13 mouse cellular contexts compared by ENCODE assay signal in the genomic region with DNA sequence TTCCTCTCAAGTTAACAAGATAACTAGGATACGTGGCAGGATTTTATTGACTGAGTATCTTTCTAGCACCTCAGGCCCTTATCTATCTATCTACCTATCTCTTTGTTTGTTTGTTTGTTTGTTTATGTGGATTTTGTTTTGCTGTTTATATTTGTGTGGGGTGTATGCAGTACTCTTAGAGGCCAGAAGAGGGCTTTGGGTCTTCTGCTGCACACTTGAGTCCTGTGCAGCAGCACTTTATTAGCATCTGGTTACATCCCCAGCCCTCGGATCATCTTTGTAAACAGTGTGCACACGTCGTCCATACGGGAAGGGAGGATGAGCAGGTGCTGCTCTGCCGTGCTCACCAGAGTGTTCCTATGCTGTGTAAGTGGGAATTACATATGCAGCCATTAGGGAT. TPM values are rescaled to one million over a fixed set of nuclear protein-coding genes. Genes with fewer than 3 reads are reported as not detected.
DNase-seq lines count a peak whose midpoint lies in the region; ATAC-seq and TF ChIP-seq lines count a peak whose summit lies in the region.
"Had no signal": no experiment of that assay in that cellular context is flagged by ENCODE, and none has a peak within 500 bp of the region (broad histone marks: within the 10 kb centered on the region; RNA-seq: fewer than 3 reads in every experiment).

No protein-coding gene starts in this region.

- no peak for ATAC-seq in midbrain, postnatal 0 days (ENCODE audit: low FRiP score)
- no peak for ATAC-seq in midbrain, embryonic 15.5 days (replicated peaks)
- ATAC-seq in erythroid progenitor cell, adult 5-6 weeks (replicated peaks; ENCODE audit: low FRiP score, poor library complexity, severe bottlenecking), result peak; percentile 56; the same call in 1 of the 2 replicates
- no peak for ATAC-seq in inflammation-experienced regulatory T-cells, adult 6 months

- H3K27me3 ChIP-seq in heart, adult 2 months (ENCODE audit: control insufficient read depth, insufficient read depth, low read length), result no peaks in the 10 kb centered on the region
- no peaks in the 10 kb centered on the region for H3K27me3 ChIP-seq in midbrain, postnatal 0 days (ENCODE audit: insufficient read depth, low read length)
- H3K27me3 ChIP-seq in midbrain, embryonic 15.5 days (replicated peaks), result no peaks in the 10 kb centered on the region
- H3K27me3 ChIP-seq: embryonic facial prominence, embryonic 15.5 days; midbrain, embryonic 12.5 days had no signal

- H3K9ac ChIP-seq in heart, adult 2 months (ENCODE audit: low read depth, low read length), result no peak overlapping the region
- H3K9ac ChIP-seq in midbrain, postnatal 0 days (replicated peaks; ENCODE audit: low read length, poor library complexity, severe bottlenecking), result no peak overlapping the region
- H3K9ac ChIP-seq in midbrain, embryonic 15.5 days, result no peak overlapping the region
- H3K9ac ChIP-seq: embryonic facial prominence, embryonic 15.5 days; midbrain, embryonic 12.5 days had no signal

- H3K27ac ChIP-seq in heart, adult 2 months, result no peak overlapping the region
- no peak overlapping the region for H3K27ac ChIP-seq in midbrain, postnatal 0 days (ENCODE audit: low read depth, low read length)
- H3K27ac ChIP-seq in midbrain, embryonic 15.5 days, result no peak overlapping the region
- H3K27ac ChIP-seq: embryonic facial prominence, embryonic 15.5 days; limb, embryonic 10.5 days; midbrain, embryonic 12.5 days had no signal

- no peak overlapping the region for H3K4me2 ChIP-seq in midbrain, postnatal 0 days (ENCODE audit: low read depth, low read length, poor library complexity, severe bottlenecking)
- H3K4me2 ChIP-seq in midbrain, embryonic 15.5 days, result no peak overlapping the region
- H3K4me2 ChIP-seq: embryonic facial prominence, embryonic 15.5 days; midbrain, embryonic 12.5 days had no signal

- TF ChIP-seq EP300 in heart, adult 2 months (IDR thresholded peaks at IDR 0.05; ENCODE audit: insufficient read depth, low read depth, low read length), result no peak

- peak; percentile 61 for TF ChIP-seq CTCF in heart, adult 2 months (IDR thresholded peaks at IDR 0.05)
- peak; percentile 62 for TF ChIP-seq CTCF in midbrain, postnatal 0 days (IDR thresholded peaks at IDR 0.05)

- H3K79me2 ChIP-seq in heart, adult 2 months (replicated peaks; ENCODE audit: control insufficient read depth, insufficient read depth, low read length), result no peaks in the 10 kb centered on the region

- no peak for TF ChIP-seq POLR2A in heart, adult 2 months (IDR thresholded peaks at IDR 0.05; ENCODE audit: insufficient read depth, low read depth, low read length)

- no peak overlapping the region for H3K4me3 ChIP-seq in heart, adult 2 months
- no peak overlapping the region for H3K4me3 ChIP-seq in midbrain, postnatal 0 days (ENCODE audit: low read depth, low read length)
- H3K4me3 ChIP-seq in midbrain, embryonic 15.5 days, result no peak overlapping the region
- H3K4me3 ChIP-seq: embryonic facial prominence, embryonic 15.5 days; limb, embryonic 10.5 days; midbrain, embryonic 12.5 days had no signal

- no peaks in the 10 kb centered on the region for H3K9me3 ChIP-seq in midbrain, postnatal 0 days (ENCODE audit: low read length)
- no peaks in the 10 kb centered on the region for H3K9me3 ChIP-seq in midbrain, embryonic 15.5 days
- H3K9me3 ChIP-seq: embryonic facial prominence, embryonic 15.5 days; limb, embryonic 10.5 days; midbrain, embryonic 12.5 days had no signal

- intact Hi-C loops in heart, adult 2 months (cut with DNase I), result no loop called here

- no peak for DNase-seq in heart, adult 2 months
- DNase-seq in heart, adult 11 months, result no peak
- no peak for DNase-seq in midbrain, postnatal 0 days (ENCODE audit: low spot score)
- no peak for DNase-seq in adrenal gland, postnatal 25 days
- no peak for DNase-seq in heart, adult 8-10 months (ENCODE audit: low spot score)
- DNase-seq: heart, adult 18-20 months; kidney, adult 2 months had no signal

- H3K4me1 ChIP-seq in heart, adult 2 months (ENCODE audit: control insufficient read depth, insufficient read depth, low read length), result no peaks in the 10 kb centered on the region
- no peaks in the 10 kb centered on the region for H3K4me1 ChIP-seq in midbrain, postnatal 0 days (ENCODE audit: insufficient read depth, low read length)
- H3K4me1 ChIP-seq in midbrain, embryonic 15.5 days, result no peaks in the 10 kb centered on the region
- H3K4me1 ChIP-seq: embryonic facial prominence, embryonic 15.5 days; limb, embryonic 10.5 days; midbrain, embryonic 12.5 days had no signal

- H3K36me3 ChIP-seq in heart, adult 2 months (ENCODE audit: control insufficient read depth, insufficient read depth, low read length), result no peaks in the 10 kb centered on the region
- H3K36me3 ChIP-seq in midbrain, postnatal 0 days (ENCODE audit: insufficient read depth, low read length), result no peaks in the 10 kb centered on the region
- no peaks in the 10 kb centered on the region for H3K36me3 ChIP-seq in midbrain, embryonic 15.5 days (replicated peaks)

- 85% methylated on average over 6 of the region's 6 CpGs for WGBS in heart, adult 2 months
- 71% methylated on average over 6 of the region's 6 CpGs for WGBS in midbrain, postnatal 0 days
- WGBS in midbrain, embryonic 15.5 days, result 78% methylated on average over 6 of the region's 6 CpGs

RNA-seq across cellular contexts. Expression of a gene that starts 15.1 kb away (rescaled TPM):
- total RNA-seq in heart, adult 2 months (2021), result 10 to 100 TPM; 12.2 to 12.9 TPM
- polyA plus RNA-seq in heart, adult 2 months (2012; rRNA removed), result 15.3 and 22.5 TPM in 2 replicates
- 17.4 and 18.4 TPM in 2 replicates for total RNA-seq in midbrain, postnatal 0 days (2014; rRNA removed)
- 32.5 and 34.5 TPM in 2 replicates for polyA plus RNA-seq in midbrain, postnatal 0 days (2015; fragmentation: Nextera tagmentation; extraction: Ambion mirVana)
- polyA plus RNA-seq in midbrain, embryonic 15.5 days (2015; fragmentation: Nextera tagmentation; extraction: Ambion mirVana), result 29.7 and 29.9 TPM in 2 replicates
- 5.4 TPM in 1 of 2 replicates, not detected in the other for total RNA-seq in erythroid progenitor cell, adult 5-6 weeks (2015; ENCODE audit: low replicate concordance)
- total RNA-seq in erythroid progenitor cell, adult 5-6 weeks (2017; ENCODE audit: low replicate concordance), result not detected in 2 replicates
- polyA plus RNA-seq in inflammation-experienced regulatory T-cells, adult 6 months (2017; shearing (Covaris generic)), result 10 to 100 TPM; 10.2 to 17.5 (median 13.8) TPM
- 21.7 and 25.2 TPM in 2 replicates for total RNA-seq in adrenal gland, postnatal 25 days (2021)
- 10 to 100 TPM; 11.0 to 14.5 (median 13.6) TPM for total RNA-seq in heart, adult 8-10 months (2022)

RNA-seq across cellular contexts. Expression of a gene that starts 28.5 kb away (rescaled TPM):
- not detected for total RNA-seq in heart, adult 2 months (2021)
- 0.23 TPM in 1 of 2 replicates, not detected in the other for polyA plus RNA-seq in heart, adult 2 months (2012; rRNA removed)
- 0.27 and 0.47 TPM in 2 replicates for total RNA-seq in midbrain, postnatal 0 days (2014; rRNA removed)
- polyA plus RNA-seq in midbrain, postnatal 0 days (2015; fragmentation: Nextera tagmentation; extraction: Ambion mirVana), result 0.42 and 0.48 TPM in 2 replicates
- polyA plus RNA-seq in midbrain, embryonic 15.5 days (2015; fragmentation: Nextera tagmentation; extraction: Ambion mirVana), result 0.83 and 0.97 TPM in 2 replicates
- total RNA-seq in erythroid progenitor cell, adult 5-6 weeks (2015; ENCODE audit: low replicate concordance), result not detected in 2 replicates
- not detected in 2 replicates for total RNA-seq in erythroid progenitor cell, adult 5-6 weeks (2017; ENCODE audit: low replicate concordance)
- polyA plus RNA-seq in inflammation-experienced regulatory T-cells, adult 6 months (2017; shearing (Covaris generic)), result 1 to 10 TPM in 1 of 3 experiments, under 1 TPM in 2; 0.38 to 1.3 (median 0.66) TPM
- total RNA-seq in adrenal gland, postnatal 25 days (2021), result 0.86 and 2.1 TPM in 2 replicates
- not detected for total RNA-seq in heart, adult 8-10 months (2022)
- total RNA-seq: heart, adult 18-20 months had no signal
- polyA plus RNA-seq: kidney, adult 2 months had no signal

RNA-seq across cellular contexts. Expression of a gene that starts 55.2 kb away (rescaled TPM):
- under 1 TPM; 0.13 to 0.34 TPM for total RNA-seq in heart, adult 2 months (2021)
- 0.21 and 1.3 TPM in 2 replicates for polyA plus RNA-seq in heart, adult 2 months (2012; rRNA removed)
- total RNA-seq in midbrain, postnatal 0 days (2014; rRNA removed), result 6.8 and 20.1 TPM in 2 replicates
- 2.9 and 4.8 TPM in 2 replicates for polyA plus RNA-seq in midbrain, postnatal 0 days (2015; fragmentation: Nextera tagmentation; extraction: Ambion mirVana)
- polyA plus RNA-seq in midbrain, embryonic 15.5 days (2015; fragmentation: Nextera tagmentation; extraction: Ambion mirVana), result 9.8 and 12.1 TPM in 2 replicates
- 408 and 434 TPM in 2 replicates for total RNA-seq in erythroid progenitor cell, adult 5-6 weeks (2015; ENCODE audit: low replicate concordance)
- total RNA-seq in erythroid progenitor cell, adult 5-6 weeks (2017; ENCODE audit: low replicate concordance), result 484 and 1,059 TPM in 2 replicates
- 10 to 100 TPM in 1 of 3 experiments, 1 to 10 TPM in 2; 5.3 to 43.6 (median 6.4) TPM for polyA plus RNA-seq in inflammation-experienced regulatory T-cells, adult 6 months (2017; shearing (Covaris generic))
- total RNA-seq in adrenal gland, postnatal 25 days (2021), result 4.2 and 6.1 TPM in 2 replicates
- under 1 TPM in 3 of 4 experiments, not detected in 1; 0.09 to 0.40 (median 0.24) TPM for total RNA-seq in heart, adult 8-10 months (2022)

RNA-seq across cellular contexts. Expression of a gene that starts 55.3 kb away (rescaled TPM):
- 10 to 100 TPM; 16.1 to 18.9 TPM for total RNA-seq in heart, adult 2 months (2021)
- 3.0 and 5.3 TPM in 2 replicates for polyA plus RNA-seq in heart, adult 2 months (2012; rRNA removed)
- total RNA-seq in midbrain, postnatal 0 days (2014; rRNA removed), result 14.2 and 16.1 TPM in 2 replicates
- polyA plus RNA-seq in midbrain, postnatal 0 days (2015; fragmentation: Nextera tagmentation; extraction: Ambion mirVana), result 35.9 and 39.2 TPM in 2 replicates
- polyA plus RNA-seq in midbrain, embryonic 15.5 days (2015; fragmentation: Nextera tagmentation; extraction: Ambion mirVana), result 23.9 and 27.4 TPM in 2 replicates
- total RNA-seq in erythroid progenitor cell, adult 5-6 weeks (2015; ENCODE audit: low replicate concordance), result 18.4 and 28.5 TPM in 2 replicates
- 11.2 and 22.4 TPM in 2 replicates for total RNA-seq in erythroid progenitor cell, adult 5-6 weeks (2017; ENCODE audit: low replicate concordance)
- 10 to 100 TPM; 22.3 to 35.5 (median 29.5) TPM for polyA plus RNA-seq in inflammation-experienced regulatory T-cells, adult 6 months (2017; shearing (Covaris generic))
- 17.9 and 28.3 TPM in 2 replicates for total RNA-seq in adrenal gland, postnatal 25 days (2021)
- 10 to 100 TPM; 13.0 to 20.4 (median 16.6) TPM for total RNA-seq in heart, adult 8-10 months (2022)

Comparison
In these comparisons a context has a peak if more than half of its experiments do, and no peak if none do; other contexts are left out.
1. RNA of a gene that starts 55.2 kb away (total RNA-seq): 408 to 1,059 TPM in erythroid progenitor cell, adult 5-6 weeks; 6.8 to 20.1 TPM in midbrain, postnatal 0 days, 4.2 to 6.1 TPM in adrenal gland, postnatal 25 days, 0.13 to 0.34 TPM in heart, adult 2 months and 0.09 to 0.40 TPM in heart, adult 8-10 months; every median in the first group is over 10 times any median in the second.